Mouse (Mus musculus) liver, embryonic 14.5 days (tissue): ENCODE measurements around the gene Stk16.

Experiments
- CTCF ChIP-seq: IDR thresholded peaks from 2 replicates; pipeline ENCODE4 v1.5.1; 2016; ENCODE audit warnings: antibody characterized with exemption, low read depth, control low read depth
- EP300 ChIP-seq: IDR thresholded peaks from 2 replicates; pipeline ENCODE4 v1.6.1; 2016; ENCODE audit warnings: antibody characterized with exemption, low read depth

GRCm38 (mm10) chr1:75214442-75214841 is 3.8 kb downstream of the Stk16 start:
- TF ChIP-seq EP300 (no peak), CTCF (no peak)
